Mouse (Mus musculus) lung, postnatal 0 days (tissue): ENCODE results near the gene Gfer.

Experiments
- CTCF ChIP-seq: IDR thresholded peaks from 2 replicates; pipeline ENCODE4 v1.5.1; 2016; ENCODE audit warnings: antibody characterized with exemption, mild to moderate bottlenecking
- EP300 ChIP-seq: IDR thresholded peaks from 2 replicates; pipeline ENCODE4 v1.6.1; 2016; ENCODE audit warnings: antibody characterized with exemption, mild to moderate bottlenecking, control low read depth

DNA sequence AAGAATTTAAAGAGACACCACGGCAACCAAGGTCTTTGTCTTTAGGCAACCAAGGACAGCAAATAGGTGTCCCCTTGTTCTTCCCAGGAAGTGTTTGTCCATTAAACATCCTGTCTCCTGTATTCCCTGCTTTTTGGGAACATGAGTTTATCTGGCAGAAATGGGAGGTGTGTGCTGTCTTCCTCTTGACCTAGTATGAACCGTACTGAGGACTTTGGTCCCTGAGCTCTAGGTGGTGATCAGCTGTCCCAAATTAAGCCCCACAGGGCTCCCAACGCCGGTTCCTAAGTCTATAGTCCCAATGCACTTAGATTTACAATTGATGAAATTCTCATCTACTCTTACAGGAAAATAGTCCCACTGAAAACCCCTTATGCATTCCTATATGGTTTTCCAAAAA is 45.2 kb downstream of the Gfer start:
- TF ChIP-seq EP300: peak; percentile 42; the same call in 1 of the 2 replicates
- TF ChIP-seq CTCF: no peak
